Mouse (Mus musculus): ENCODE measurements at regions not wholly inside any gene's neighbourhood (a gene's known extent, or its start where the extent isn't known, plus 50 kb on each side); places are given as distances from the start of the nearest gene placed in this dataset.

DNA sequence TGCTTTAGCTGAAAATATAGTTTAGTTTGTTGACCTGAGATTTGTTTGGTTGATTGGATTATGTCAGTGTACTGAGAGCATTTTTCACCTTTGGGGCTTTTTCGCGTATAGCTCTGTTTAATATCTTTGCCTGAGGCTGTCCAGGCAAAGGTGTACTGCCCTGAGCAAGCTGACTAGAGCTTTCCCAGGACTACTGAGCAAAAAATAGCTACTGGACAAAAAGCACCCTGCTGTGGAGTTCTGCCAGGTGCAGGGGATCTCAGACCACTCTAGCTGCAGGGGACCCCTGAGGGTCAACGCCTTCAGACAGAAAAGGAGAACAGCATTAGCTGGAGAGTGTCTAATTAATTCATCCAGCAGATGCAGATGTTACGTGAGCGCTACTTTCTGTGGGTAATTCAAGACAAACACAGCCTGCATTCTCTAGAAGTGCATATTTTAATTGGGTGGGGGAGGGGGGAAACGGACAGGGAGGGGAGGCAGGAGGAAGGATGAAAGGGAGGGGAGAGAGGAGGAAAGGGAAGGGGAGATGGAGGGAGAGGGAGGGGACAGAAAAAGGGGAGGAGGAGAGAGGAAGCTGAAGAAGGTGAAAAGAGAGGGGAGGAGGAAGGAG, 61.7 kb downstream of the Thnsl1 start:
- no peak for DNase-seq (ENCODE audit: low spot score in 2 of 2)

DNA sequence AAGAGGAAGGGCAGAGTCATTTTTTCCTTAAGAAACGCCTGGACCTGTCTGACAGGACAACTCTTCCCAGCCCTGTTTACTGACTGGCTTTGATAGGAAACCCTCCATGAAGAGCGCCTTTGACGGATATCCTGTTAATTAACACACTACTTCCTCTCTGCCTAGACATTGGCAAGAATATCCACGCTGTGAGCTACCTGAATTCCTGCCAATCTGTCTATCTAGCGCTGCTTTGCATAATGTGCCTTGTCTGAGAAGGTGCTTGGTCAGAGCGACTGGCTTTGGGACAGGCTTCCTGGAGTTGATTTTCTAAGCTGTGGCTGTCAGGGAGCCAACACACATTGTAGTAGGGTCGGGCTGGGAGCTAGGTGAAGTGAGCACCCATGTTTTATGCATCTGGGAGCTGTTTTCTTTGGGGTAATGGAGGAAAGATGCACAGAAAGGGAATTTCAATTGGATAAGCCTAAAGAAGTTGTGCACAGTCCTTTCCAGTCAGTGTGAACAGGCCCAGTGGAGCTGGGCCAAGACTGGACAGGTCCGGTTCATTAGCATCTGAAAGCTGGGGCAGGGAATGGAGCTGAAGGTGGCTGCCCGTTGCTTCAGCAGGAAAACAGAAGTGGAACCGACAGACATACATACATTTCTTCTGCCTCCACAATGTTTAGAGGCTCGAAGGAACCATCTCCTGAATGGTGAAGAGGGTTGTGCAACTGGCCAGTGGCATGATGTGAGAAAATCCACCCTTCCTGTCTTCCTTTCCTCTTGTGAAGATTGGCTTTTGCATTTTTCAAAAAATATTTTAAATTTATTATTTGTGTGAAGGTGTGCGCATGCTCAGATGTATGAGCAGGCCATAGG, 64.7 kb downstream of the Thnsl1 start:
- no peak for DNase-seq (ENCODE audit: low spot score in 2 of 2)

DNA sequence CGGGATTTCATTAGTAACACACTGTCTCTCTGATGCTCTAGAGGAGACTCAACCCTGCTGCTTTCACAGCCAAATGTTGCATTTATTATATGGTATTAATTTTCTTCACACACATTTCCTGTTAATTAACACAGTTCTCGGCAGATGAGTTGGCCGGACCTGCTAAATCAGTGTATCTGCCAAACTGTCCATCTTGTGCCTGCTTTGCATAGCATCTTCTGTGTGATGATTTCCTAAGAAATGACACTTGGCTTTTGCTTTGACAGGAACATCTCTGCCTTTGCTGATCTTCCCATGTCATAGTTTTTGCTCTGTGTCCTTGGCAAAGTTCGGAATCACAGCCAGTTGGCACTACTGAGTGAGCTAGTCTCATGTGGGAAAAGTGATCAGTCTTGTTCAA, 67.9 kb downstream of the Thnsl1 start:
- DNase-seq (ENCODE audit: low spot score in 2 of 2) = no peak

- no peak for DNase-seq (ENCODE audit: low spot score in 2 of 2)
Observed at GRCm38 (mm10) chr2:21275315-21275714, 69.8 kb downstream of the Thnsl1 start.

DNA sequence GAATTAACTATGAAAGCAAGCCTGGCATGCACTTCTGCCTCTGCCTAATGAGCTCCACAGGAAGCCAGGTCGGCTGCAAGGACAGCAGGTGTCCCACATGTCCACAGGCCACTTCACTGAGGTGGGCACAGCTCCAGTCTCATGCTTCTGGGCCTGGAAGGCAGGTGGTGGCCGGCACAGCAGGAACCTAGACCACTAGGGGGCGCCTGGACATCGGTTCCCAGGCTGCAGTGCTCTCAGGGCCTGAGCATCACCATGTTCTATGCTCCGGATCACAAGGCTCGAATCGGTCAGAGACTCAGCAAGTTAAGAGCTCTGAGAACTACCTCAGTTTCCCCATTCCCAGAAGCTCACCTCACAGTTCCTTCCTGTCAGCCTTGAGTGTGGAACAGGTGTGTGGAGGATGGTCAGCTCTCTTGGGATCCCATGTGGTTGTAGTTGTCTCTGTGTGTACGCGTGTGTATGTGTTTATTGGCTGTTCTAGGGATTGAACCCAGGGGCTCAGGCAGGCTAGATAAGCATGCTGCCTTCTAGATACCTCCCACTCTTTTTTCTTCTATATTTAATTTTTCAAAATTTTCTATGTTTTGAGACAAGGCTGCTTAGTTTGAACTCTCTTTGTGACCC, 75.4 kb downstream of the Thnsl1 start:
- peak; percentile 82 to 90 for DNase-seq (ENCODE audit: low spot score in 2 of 2)

GRCm38 (mm10) chr2:21282505-21283200, 77.1 kb downstream of the Thnsl1 start:
- DNase-seq (ENCODE audit: low spot score in 2 of 2) = no peak

GRCm38 (mm10) chr2:21284881-21285280, 79.4 kb downstream of the Thnsl1 start:
- no peak for DNase-seq (ENCODE audit: low spot score in 2 of 2)

DNA sequence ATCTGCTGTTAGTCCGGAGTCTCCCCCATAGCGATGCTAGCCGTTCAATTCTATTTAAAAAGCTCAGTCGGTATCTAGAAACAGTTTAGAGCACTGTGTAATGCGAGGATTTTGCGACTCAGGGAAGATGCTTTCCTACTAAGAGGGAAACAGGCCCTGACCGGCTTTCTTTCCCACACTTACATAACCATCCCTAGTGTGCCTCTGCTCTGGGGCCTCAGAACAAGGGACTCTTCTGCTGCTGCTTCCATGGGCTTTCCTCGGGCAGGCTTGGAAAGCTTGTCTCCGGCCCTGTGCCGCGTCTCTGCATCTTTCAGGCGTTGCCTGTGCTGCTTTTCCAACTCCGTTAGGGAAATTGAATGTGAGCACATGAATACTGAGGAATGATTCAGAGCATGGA, 79.6 kb upstream of the Gpr158 start:
- peak in 1 of 2 experiments; percentile 11 for DNase-seq (ENCODE audit: low spot score in 2 of 2)

DNA sequence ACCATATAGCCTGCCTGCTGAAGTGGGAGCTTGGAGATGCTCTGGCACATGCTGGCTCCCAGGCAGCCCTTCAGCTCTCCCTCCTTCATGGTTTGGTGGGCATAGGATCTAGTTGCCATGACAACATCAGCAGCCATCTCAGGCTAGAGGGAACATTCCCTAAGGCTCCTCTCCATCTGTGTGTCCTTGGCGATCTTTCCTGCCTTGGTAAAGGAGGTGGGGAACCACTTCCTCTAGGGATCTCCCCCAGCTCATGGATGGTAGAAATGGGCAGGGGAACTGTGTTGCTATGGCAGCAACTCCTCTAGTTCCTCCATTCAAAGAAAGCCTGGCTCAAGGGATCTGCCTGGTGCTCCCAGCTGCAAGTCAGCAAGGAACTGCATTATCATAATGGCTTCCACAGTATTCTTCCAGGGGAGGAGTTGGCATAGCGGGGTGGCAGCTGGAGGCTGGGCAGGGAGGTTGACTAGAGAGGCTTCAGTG, 74.6 kb upstream of the Gpr158 start:
- DNase-seq (ENCODE audit: low spot score in 2 of 2) = peak; percentile 27 to 38

GRCm38 (mm10) chr2:21294002-21294401, 73.3 kb upstream of the Gpr158 start:
- DNase-seq (ENCODE audit: low spot score in 2 of 2) = no peak

DNA sequence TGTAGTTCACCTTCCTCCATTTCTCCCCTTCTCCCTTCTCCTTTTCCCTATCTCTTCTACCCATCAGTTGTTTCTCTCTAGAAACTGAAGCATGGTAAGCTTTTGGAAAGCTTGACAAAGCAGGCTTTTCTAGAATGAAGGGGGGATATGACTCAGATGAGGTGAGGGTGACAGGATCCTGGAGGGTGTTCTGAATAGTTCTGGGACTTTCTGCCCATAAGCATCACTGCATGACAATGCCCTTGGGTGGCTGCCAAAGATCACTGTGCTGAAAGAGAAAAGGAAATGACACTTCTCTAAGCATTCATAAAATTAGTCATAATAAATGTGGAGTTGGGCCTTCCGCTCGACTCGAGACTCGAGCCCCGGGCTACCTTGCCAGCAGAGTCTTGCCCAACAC, 67.7 kb upstream of the Gpr158 start:
- DNase-seq (ENCODE audit: low spot score in 2 of 2) = no peak

All from layer of hippocampus, postnatal 10 days (tissue).